Mouse (Mus musculus) forebrain, postnatal 0 days (tissue): Measurements from ENCODE around the gene Spata9. TPM values are rescaled to one million over a fixed set of nuclear protein-coding genes. Genes with fewer than 3 reads are reported as not detected.

ENCODE experiments used
- ATAC-seq: fragments of 200-750 bp; cut with Nextera tagmentation; 2 replicates; pipeline ENCODE4 v1.8.0; 2017; ENCODE audit warnings: mild to moderate bottlenecking, moderate library complexity
- DNase-seq: peaks from one replicate; pipeline ENCODE4 v3.0.0-alpha.2; 2015
- H3K27ac ChIP-seq: fragments of 300-500 bp; sonication (generic); 2 replicates; pipeline ENCODE4 v1.5.1; 2014; ENCODE audit warnings: low read depth, mild to moderate bottlenecking, antibody characterized with exemption, low read length, moderate library complexity, mixed read lengths
- H3K27me3 ChIP-seq: fragments of 300-500 bp; sonication (generic); 2 replicates; pipeline ENCODE4 v1.6.1; 2014; ENCODE audit warnings: mild to moderate bottlenecking, low read length, mixed read lengths; ENCODE audit not compliant: insufficient read depth
- H3K36me3 ChIP-seq: fragments of 300-500 bp; sonication (generic); 2 replicates; pipeline ENCODE4 v1.6.1; 2014; ENCODE audit warnings: mild to moderate bottlenecking, moderate library complexity; ENCODE audit not compliant: insufficient read depth
- H3K4me1 ChIP-seq: fragments of 300-500 bp; sonication (generic); 2 replicates; pipeline ENCODE4 v1.6.1; 2014; ENCODE audit warnings: antibody characterized with exemption; ENCODE audit not compliant: insufficient read depth
- H3K4me2 ChIP-seq: fragments of 300-500 bp; sonication (generic); 2 replicates; pipeline ENCODE4 v1.6.1; 2014; ENCODE audit warnings: low read depth, mild to moderate bottlenecking, moderate library complexity
- H3K4me3 ChIP-seq: fragments of 300-500 bp; sonication (generic); 2 replicates; pipeline ENCODE4 v1.5.1; 2014; ENCODE audit warnings: low read depth, low read length, mixed read lengths
- H3K9ac ChIP-seq: fragments of 300-500 bp; sonication (generic); 2 replicates; pipeline ENCODE4 v1.6.1; 2014; ENCODE audit warnings: mild to moderate bottlenecking
- H3K9me3 ChIP-seq: fragments of 300-500 bp; sonication (generic); 2 replicates; pipeline ENCODE4 v1.6.1; 2016; ENCODE audit warnings: low read length
- CTCF ChIP-seq: sonication (generic); IDR thresholded peaks from 2 replicates; pipeline ENCODE4 v1.5.1; 2016; ENCODE audit warnings: antibody characterized with exemption, control low read depth, low read depth
- WGBS: fragments of 180-500 bp; shearing (Covaris S2); extraction: QIAGEN DNeasy Blood & Tissue Kit; methylation state at CpG from one replicate; pipeline ENCODE4 v1.1.7; 2014; 5-methylcytosine and 5-hydroxymethylcytosine counted together
- polyA plus RNA-seq: library from polyadenylated mRNA; unstranded; fragments of >200 nt; fragmentation: Nextera tagmentation; extraction: Ambion mirVana; gene quantifications from 2 replicates; pipeline ENCODE4 v1.2.1, GENCODE M21; 2015
- total RNA-seq: library from RNA; depleted of rRNA; stranded (reverse); fragments of >200 nt; gene quantifications from 2 replicates; pipeline ENCODE4 v1.2.3, GENCODE M21; 2014

The Spata9 gene
- total and polyA plus RNA-seq, 2 experiments from 2014 or later: 4.7 TPM

- WGBS: 15% methylated on average over 9 of the region's 9 CpGs
- H3K27ac ChIP-seq: no peak overlapping the region
Observed at GRCm38 (mm10) chr13:75992169-75993028, 25.4 kb downstream of the Spata9 start.

DNA sequence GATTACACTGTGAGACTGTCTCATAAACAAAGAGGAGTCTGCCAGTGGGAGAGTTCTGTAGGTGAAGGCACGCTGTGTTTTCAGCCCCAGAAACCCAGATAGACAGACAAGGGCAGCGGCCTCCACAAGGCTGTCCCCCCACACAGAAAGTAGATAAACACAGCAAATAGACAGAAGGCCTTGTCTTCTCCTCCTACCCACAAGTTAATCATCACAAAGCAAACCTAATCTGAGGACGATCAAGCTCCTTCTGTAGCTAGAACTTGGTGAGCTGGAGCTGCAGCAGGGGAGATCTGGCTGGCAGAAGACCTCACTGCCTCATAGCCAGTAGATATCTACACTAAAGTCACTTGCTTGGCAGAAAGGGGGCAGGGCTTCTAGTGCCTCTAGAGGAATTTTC is 36.3 kb downstream of the Spata9 start:
- Histone ChIP-seq H3K9me3 (no peaks in the 10 kb centered on the region), H3K4me1 (no peaks in the 10 kb centered on the region), H3K27me3 (no peaks in the 10 kb centered on the region), H3K36me3 (0 out of 2 replicates have a peak, but pooled peaks cover 4% of the 10 kb centered on the region), H3K27ac (no peak overlapping the region), H3K9ac (no peak overlapping the region), H3K4me3 (no peak overlapping the region), H3K4me2 (no peak overlapping the region)
- ATAC-seq (no peak), DNase-seq (no peak)
- 94% methylated on average over 3 of the region's 3 CpGs for WGBS
- no peak for TF ChIP-seq CTCF

More at GRCm38 (mm10) chr13:75992169-75993028, 25.4 kb downstream of the Spata9 start:
- no peaks in the 10 kb centered on the region for H3K27me3 ChIP-seq
- no peaks in the 10 kb centered on the region for H3K36me3 ChIP-seq
- H3K4me1 ChIP-seq: 0 out of 2 replicates have a peak, but pooled peaks cover 3% of the 10 kb centered on the region
- no peak for TF ChIP-seq CTCF
- no peak overlapping the region for H3K4me2 ChIP-seq
- H3K4me3 ChIP-seq: no peak overlapping the region
- DNase-seq (peak; percentile 35), ATAC-seq (peak; percentile 83)
- peaks cover 10% of the 10 kb centered on the region; the same call in 1 of the 2 replicates for H3K9me3 ChIP-seq
- no peak overlapping the region for H3K9ac ChIP-seq

DNA sequence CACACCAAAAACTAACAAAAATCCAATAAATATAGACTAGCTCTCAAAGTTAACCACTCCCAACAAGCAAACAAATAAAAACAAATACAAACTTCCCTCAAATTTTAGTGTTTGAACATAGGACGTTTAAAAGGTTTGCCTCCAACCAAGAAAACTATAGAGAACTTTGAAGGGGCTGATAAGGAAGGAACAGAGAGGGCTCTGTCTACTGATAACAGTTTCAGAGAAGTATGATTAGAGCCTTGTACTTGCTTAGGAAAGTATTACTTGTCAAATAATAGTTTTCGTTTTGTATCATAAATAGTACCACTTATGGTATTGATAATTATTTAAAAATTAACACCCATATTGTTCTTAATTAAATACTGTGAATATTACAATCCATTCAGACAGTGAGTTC is 47.6 kb downstream of the Spata9 start:
- Histone ChIP-seq H3K4me3 (no peak overlapping the region), H3K4me2 (no peak overlapping the region), H3K4me1 (peaks cover 5% of the 10 kb centered on the region; the same call in 1 of the 2 replicates), H3K9me3 (no peaks in the 10 kb centered on the region), H3K9ac (no peak overlapping the region), H3K27ac (no peak overlapping the region), H3K27me3 (no peaks in the 10 kb centered on the region), H3K36me3 (no peaks in the 10 kb centered on the region)
- DNase-seq (no peak), ATAC-seq (no peak)
- TF ChIP-seq CTCF: no peak
- WGBS: 82% methylated on average over 2 of the region's 2 CpGs

DNA sequence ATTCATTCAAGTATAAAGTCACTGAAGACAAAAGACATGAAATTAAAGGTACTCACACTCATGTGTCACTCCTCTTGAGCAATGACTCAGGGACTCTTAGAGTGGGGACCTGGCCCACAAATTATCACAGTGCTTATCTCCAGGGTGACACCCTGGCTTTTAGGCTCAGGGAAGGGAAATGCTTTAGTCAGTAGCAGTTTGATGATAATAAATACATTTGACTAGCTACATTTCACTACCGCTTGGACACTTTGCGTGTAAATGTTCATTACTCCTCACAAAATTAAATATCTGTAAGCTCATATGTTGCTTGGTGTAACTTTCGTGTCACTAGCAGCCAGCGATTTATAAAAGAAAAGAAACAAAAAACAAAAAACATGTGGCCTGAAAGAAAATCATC is 50.5 kb downstream of the Spata9 start:
- H3K9ac ChIP-seq: peak overlapping the region; percentile 96
- no peaks in the 10 kb centered on the region for H3K27me3 ChIP-seq
- no peaks in the 10 kb centered on the region for H3K36me3 ChIP-seq
- peak overlapping the region; percentile 77 for H3K4me3 ChIP-seq
- H3K4me1 ChIP-seq: peaks cover 5% of the 10 kb centered on the region; the same call in 1 of the 2 replicates
- ATAC-seq (no peak), DNase-seq (no peak)
- H3K27ac ChIP-seq: peak overlapping the region; percentile 96
- H3K4me2 ChIP-seq: peak overlapping the region; percentile 80
- whole genome bisulfite sequencing: 70% methylated on average over 4 of the region's 4 CpGs
- no peak for TF ChIP-seq CTCF
- no peaks in the 10 kb centered on the region for H3K9me3 ChIP-seq

DNA sequence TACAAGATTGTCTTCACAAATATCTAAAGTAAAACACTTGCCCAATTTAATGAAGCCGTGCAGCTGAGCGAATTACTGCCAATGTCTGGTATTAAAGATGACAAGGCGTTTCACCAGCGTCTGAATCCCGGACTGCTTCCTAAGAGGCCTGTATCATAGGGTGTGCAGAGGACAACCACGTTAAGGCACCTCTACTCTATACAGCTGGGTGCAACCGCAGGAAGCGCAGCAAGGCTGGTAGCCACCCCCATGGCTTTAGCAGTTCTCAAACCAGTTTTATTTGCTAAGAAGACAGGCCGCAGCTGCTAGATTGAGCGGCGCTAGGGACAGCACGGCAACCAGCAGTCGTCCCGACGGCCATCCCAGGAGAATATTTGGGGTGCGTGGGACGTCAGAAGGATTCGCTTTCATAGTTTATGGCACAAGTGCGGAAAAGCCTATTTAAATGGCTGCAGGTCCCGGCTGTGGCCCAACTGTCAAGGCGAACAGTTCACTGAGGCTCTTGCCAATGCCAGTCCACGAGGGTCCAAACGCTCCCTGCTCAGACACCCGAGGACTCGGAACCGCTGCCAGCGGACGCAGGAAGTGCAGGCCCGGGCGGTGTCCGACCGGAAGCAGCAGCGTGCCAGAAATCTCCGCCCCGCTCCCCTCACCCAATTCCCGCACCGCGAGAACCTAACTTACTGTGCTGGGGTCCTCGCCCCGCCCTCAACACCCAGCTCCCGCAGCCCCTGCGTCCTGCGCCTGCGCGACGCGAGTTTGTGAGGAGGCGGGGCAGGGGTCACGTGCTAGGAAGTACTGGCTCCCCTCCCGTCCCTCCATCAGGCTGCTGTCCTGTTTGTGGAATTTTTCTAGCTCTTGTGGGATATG is 51.3 kb downstream of the Spata9 start, which contains the start of gene Rfesd:
Gene Rfesd, minus strand, starts transcription at position 746 of the 870 bp plus-strand sequence.
- Histone ChIP-seq H3K4me2 (peak within 1 kb of the TSS; percentile 80), H3K9ac (peak within 1 kb of the TSS; percentile 96), H3K27me3 (no peaks in the 10 kb centered on the region), H3K36me3 (no peaks in the 10 kb centered on the region), H3K9me3 (no peaks in the 10 kb centered on the region), H3K27ac (peak within 1 kb of the TSS; percentile 96), H3K4me3 (peak within 1 kb of the TSS; percentile 77), H3K4me1 (peaks cover 5% of the 10 kb centered on the region; the same call in 1 of the 2 replicates)
- ATAC-seq (peak; percentile 99), DNase-seq (peak; percentile 99)
- under 1% methylated on average over 50 of the region's 50 CpGs for WGBS
- no peak for TF ChIP-seq CTCF

DNA sequence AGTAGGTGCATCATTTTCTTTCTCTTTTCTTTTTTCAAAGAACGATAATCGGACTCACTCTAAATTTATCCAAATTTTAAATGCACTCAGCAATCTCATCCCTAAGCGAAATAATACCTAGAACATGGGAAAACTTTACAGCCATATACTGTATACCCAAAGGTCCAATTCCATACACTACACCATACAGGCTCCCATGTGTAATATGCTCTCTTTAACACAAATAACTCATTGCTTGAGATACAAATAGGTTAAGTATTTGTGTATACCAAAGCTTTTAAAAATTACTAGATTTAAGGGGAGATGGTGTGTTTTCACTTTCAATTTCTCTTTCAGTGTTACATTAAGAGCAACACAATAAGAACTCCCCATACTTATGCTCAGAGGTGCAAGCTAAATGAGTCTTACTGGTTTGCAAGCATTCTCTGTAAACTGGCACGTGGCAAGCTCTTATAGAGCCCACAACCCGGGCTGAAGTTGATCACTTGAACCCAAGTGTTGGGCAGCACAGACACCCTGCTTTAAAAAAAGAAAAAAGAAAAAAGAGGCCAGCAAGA is 52.0 kb downstream of the Spata9 start:
- no peak overlapping the region for H3K27ac ChIP-seq
- no peaks in the 10 kb centered on the region for H3K9me3 ChIP-seq
- H3K4me1 ChIP-seq: peaks cover 5% of the 10 kb centered on the region; the same call in 1 of the 2 replicates
- H3K27me3 ChIP-seq: no peaks in the 10 kb centered on the region
- H3K4me2 ChIP-seq: peak overlapping the region; percentile 80
- no peak for TF ChIP-seq CTCF
- DNase-seq: no peak
- ATAC-seq: peak; percentile 40
- H3K4me3 ChIP-seq: peak overlapping the region; percentile 77
- 42% methylated on average over 5 of the region's 5 CpGs for WGBS
- peak overlapping the region; percentile 96; the same call in 1 of the 2 replicates for H3K9ac ChIP-seq
- H3K36me3 ChIP-seq: no peaks in the 10 kb centered on the region
